Mouse (Mus musculus) kidney, postnatal 25 days (tissue): ENCODE data around the gene Smurf2.

ENCODE experiments used
- DNase-seq, 2 experiments: peaks; one replicate each; pipeline ENCODE4 v3.0.0; 2021; ENCODE audit warnings: mixed read lengths in 2 of 2

The Smurf2 gene

DNA sequence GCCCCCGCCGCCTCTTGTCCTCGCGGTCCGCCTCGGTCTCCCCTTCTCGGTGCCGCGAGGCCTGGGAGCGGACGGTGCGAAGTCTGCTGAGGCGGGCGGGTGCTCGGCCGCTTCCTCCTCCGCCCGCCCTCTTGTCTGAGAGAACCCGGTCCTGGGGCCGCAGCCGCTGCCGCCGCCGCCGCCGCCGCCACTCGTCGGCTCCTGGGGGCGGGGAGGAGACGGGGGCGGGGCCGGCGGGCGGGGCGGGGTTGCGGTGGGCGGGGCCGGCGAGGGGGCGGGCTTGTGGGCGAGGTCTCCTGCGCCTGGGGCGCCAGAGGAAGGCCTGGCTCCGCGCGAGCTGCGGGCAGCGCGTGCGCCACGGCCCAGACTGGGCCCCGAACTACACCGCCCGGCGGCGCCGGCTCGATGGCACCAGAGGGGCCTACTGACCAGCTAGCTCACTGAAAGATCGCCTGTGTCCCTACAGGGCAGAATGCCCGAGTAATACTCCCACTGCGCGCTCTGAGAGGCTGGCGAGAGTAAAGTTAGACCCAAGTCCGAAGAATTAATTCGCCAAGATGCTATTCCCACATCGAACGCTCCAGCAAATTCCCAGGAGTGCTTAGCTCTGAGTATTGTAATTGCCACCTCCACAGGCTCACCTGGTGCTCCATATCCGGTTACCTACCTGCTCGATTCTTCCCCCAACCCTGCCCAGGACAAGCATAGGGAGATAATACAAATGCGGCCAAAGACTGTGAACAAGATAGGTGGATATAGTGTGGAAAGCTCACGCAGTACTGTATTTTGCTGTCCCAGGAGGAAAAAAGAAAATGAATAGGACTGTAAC is at the start of gene Smurf2:
Gene Smurf2 (minus strand): TSS at position 165 of the 829 bp plus-strand sequence.
- peak; percentile 84 to 95 for DNase-seq

DNA sequence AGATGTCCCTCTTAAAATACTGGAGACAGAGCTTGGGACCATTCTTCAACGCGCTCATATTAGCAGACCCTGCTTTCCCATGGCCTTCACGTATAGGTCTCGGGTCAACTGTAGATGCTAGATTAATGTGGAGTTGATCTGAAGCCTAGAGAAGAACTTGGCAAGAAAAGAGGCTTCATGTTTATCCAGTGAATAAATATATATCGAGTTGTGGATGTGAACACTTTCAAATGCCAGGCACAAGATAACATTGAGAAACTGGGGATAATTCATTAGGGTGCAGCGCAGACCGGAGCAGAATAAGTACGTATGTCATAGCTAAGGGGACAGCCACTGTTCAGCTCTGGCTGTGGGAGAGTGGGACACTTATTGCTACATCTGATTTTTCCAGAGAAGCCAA is 49.3 kb upstream of the Smurf2 start:
- no peak for DNase-seq

GRCm38 (mm10) chr11:106967630-106968029 is 47.1 kb upstream of the Smurf2 start:
- peak; percentile 61 to 85 for DNase-seq

DNA sequence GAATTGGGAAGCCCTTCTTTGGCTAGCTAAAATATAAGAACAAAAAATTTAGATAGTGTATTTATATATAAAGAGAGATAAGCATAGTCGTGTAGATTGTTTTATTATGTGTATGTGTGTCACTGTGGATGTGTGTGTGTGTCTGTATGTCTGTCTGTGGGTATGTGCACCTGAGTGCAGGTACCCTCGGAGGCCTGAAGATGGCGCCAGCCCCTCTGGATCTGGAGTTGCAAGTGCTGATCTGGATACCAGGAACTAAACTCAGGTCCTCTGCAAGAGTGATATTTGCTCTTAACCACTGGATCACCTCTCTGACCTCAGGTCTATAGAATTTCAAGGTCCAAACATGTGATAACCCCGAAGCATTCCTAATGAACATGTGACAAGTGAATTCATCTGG is 45.4 kb upstream of the Smurf2 start:
- DNase-seq: no peak

DNA sequence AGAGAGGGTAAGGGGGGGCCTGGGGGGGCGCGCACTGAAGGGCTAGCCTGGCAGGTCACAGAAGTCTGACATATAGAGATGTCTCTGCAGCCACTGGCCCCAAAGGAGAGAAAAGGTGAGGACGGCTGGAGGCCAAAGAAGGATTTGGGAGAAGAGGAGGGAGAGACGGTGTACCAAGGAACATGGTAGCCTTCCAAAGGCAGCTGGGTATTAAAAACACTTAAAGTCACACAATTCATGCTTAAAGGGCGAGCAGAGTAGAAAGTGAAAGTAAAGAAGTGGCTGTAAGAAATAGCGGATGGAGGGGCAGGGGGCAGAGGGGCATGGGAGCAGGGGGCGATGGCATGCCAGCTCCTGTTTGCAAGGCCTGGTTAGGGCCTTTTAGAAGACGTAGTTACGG is 41.8 kb upstream of the Smurf2 start:
- DNase-seq: no peak

DNA sequence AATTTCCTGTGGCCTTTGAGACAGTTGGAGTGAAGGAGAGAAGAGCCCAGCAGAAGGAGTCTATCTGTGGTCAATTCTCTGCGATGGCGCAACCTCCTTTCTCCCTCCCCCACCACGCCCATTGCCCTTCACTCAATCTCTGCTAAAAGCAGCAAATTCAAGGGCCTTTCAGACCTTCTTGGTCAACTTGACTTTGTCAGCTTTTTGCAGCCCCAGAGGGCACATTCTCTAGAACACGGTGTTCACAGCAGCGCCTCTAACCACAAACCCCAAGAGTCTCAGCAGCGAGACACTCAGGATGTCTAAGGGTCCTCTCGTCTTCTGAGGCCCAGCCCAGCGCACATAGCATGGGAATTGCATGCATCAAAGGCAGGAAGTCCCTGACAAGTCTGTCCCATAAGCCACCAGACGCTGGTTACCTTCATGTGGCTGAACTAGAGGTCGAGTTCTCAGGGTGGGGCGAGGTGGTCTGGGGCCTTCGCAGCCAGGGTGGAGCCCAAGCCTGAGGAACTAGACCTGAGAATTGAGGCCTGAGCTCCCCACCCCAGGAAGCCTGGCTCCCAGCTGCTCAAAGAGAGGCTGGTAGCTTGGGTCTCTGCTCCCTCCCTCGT is 41.1 kb upstream of the Smurf2 start:
- DNase-seq: peak in 1 of 2 experiments; percentile 63

DNA sequence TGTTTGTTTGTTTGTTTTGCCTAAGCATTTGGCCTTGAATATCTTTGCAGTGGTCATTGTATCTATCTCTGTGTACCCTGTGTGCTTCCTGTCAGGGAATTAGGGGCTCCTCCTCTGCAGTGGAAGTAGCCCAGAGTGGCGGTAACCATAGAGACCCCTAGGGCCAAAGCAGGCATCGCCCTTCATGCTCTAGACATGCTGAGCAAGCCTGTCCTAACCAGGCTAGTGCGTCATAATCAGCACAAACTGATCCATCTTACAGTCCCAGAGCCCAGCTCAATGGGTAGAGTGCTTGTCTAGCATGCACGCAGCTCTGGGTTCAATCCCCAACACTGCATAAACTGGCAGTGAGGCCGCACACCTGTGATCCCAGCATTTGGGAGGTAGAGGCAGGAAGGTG is 38.6 kb upstream of the Smurf2 start:
- DNase-seq: no peak

DNA sequence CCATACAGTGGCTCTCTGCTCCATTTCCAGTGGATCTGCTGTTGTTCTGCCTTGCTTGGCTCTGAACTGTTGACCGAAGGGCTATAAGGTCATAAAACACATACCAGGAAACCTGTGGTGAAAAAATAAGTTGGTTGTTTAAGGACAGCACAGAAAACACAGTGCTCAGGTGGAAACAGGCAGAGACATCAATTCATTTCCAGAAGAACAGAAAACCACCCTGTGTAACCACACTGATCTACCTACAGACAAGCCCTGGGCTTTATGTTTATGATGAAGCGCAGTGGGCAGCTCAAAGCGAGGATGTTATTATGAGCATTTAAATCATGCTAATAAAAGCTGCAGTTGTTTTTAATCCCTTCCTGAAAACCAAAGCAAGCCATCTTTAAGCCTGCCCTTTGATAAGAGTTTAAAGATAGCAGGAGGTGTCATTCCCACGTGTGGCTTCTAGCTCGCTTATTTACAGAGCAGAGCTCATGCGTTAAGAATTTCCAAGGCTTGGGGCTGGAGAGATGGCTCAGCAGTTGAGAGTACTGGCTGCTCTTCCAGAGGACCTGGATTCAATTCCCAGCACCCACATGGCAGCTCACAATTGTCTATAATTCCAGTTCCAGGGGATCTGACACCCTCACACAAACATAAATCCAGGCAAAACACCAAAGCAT is 38.0 kb upstream of the Smurf2 start:
- DNase-seq: no peak

DNA sequence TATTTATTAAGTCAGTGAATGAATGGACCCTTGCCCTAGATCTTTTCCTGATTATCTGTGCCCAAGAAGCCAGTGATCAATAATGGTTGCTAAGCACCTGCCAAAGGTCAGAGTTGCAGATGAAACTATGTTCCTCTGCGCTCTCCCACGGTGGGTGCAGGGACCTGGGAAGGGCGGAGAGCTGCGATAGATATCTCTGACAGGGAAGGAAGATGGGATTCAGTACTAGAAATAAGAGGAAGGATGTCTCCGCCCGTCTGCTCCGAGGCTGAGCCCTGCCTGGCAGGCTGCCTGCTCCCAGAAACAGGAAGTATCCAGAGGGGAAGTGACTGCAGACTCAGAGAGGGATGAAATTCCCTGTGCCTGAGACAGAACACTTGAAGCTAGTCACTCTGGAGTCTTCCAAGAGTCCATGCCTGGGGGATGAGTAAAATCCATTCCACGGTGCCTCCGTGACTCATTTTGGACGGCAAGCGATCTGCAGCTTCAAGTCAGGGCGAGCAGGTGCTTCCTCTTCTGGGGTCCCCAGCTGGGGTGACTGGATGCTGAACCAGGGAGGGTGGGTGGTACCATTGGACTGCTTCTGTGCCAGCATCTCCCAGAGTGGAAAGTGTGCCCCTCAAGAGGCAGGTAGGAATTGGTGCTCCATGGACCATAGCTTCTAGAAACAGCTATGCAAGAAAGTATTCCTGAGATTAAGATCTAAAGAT is 36.9 kb upstream of the Smurf2 start:
- peak; percentile 87 to 91 for DNase-seq

GRCm38 (mm10) chr11:106954566-106954965 is 34.1 kb upstream of the Smurf2 start:
- DNase-seq: no peak

DNA sequence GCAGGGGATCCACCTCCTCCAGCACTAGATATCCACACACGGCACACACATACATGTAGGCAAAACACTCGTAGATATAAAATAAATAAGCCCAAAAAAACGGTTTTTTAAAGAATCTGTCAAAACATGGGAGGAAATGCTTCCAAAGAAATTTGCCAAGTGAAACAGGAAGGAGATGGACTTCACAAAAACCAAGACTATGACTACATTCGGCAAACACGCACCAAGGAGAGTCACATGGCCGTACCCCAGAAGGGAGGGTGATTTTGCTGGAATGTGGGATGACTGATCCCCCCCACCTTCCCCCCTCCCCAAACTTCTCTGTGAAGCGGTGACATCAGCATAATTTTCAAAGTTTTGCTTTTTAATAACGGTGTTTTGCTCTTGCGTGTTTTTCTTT is 33.6 kb upstream of the Smurf2 start:
- DNase-seq: no peak

DNA sequence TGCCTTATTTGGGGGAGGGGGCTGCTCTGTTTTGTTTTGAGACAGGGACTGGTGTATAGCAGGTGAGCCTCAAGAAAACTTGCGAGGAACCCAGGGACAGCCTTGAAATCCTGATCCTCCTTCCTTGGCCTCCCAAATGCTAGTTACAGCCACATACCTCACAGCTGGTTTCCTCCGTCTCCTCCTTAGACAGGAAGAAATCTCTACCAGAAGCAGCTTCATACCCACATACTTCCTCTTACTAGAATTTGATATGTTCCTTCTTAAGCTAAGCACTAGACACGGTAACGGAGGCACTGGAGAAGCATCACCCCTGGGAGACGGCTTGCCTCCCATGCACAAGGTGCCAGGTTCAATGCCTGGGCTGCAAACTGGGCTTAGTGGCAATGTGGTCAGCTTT is 16.8 kb upstream of the Smurf2 start:
- DNase-seq: no peak

DNA sequence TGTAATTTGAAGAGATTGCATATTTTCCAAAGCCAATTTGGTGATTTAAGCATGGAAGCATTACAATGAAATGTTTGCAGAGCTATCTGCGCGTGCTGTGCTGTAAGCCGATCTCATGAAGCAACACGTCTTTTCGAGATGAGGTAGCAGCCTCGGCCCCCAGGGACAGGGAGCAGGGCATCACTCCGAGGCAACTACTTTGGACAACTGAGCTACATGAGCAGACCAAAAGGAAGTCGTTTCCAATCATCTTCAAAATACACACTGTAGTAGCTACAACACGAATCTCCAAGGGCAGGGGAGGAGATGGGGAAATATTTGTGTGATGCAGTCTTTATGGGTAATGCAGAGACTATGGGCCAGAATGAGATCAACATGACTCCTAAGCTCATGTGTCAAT is 9.9 kb upstream of the Smurf2 start:
- DNase-seq: no peak

DNA sequence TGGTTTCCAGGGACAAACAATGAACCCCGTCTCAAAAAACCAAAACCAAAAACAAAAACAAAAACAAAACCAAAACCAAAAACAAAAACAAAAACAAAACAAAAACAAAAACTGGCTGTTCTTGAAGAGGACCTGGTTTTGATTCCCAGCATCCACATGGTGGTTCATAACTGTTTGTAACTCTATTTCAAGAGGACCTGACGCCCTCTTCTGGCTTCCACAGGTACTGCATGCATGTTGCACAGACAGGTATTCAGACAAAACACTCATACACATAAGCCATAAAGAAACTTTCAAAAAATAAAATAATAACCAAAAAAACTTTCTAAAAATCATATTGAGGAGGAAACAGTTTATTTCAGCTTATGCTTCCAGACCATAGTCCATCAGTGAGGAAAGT is 8.4 kb upstream of the Smurf2 start:
- DNase-seq: peak in 1 of 2 experiments; percentile 21

GRCm38 (mm10) chr11:106927950-106928349 is 7.4 kb upstream of the Smurf2 start:
- DNase-seq: peak; percentile 47 to 58

GRCm38 (mm10) chr11:106927226-106927625 is 6.7 kb upstream of the Smurf2 start:
- peak; percentile 32 to 40 for DNase-seq

DNA sequence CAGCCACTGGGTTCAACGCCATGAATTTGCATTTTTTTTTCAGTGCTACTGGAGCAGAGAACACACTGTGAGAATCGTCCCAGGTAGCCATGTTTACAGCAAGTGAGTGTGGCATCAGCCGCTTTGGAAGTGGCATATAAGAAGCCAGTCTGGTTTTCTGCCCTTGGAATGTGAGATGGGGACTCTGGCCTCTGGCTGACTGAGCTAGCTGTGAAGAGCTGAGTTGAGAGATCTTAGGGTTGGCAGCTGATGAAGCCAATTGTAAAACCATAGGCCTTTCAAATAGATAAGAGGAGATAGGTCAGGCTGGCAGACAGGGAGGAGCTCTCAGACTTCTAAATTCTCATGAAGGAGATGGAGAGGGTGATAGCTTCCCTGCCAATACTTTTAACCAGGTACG is 6.2 kb upstream of the Smurf2 start:
- DNase-seq: no peak

- peak; percentile 51 to 76 for DNase-seq
Measured at GRCm38 (mm10) chr11:106919612-106920550, 634 bp downstream of the Smurf2 start.

DNA sequence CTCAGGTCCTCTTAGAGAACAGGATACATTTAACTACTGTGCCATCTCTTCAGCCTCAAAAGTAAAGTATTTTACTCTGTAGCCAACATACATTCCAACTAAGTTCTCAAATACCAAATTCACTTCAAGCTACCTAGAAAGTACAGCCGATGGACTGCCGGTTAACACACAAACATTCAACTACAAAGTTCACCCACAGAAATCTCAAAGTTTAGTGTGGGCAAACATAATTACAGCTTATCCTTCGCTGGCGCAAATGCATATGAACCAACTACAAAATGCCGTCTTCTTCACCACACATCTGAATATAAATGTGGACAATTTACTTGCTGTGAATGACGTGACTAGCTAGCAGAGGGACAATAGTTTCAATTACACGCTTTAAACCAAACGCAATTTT is 1.6 kb downstream of the Smurf2 start:
- DNase-seq: no peak

- no peak for DNase-seq
Measured at GRCm38 (mm10) chr11:106911257-106911656, 9.3 kb downstream of the Smurf2 start.

GRCm38 (mm10) chr11:106908016-106908415 is 12.5 kb downstream of the Smurf2 start:
- no peak for DNase-seq

GRCm38 (mm10) chr11:106907253-106907652 is 13.3 kb downstream of the Smurf2 start:
- no peak for DNase-seq
